Mouse (Mus musculus): ENCODE results near the gene Cdc14b. TPM values are rescaled to one million over a fixed set of nuclear protein-coding genes. Genes with fewer than 3 reads are reported as not detected.
A peak's percentile ranks its signal among the peaks of the same experiment; 100 is the strongest.

The Cdc14b gene
- total RNA-seq (2015; ENCODE audit: low replicate concordance), result 0.42 and 0.72 TPM in 2 replicates
- total RNA-seq (2017; ENCODE audit: low replicate concordance), result 2.7 TPM in 1 of 2 replicates, not detected in the other

- ATAC-seq (replicated peaks; ENCODE audit: low FRiP score, poor library complexity, severe bottlenecking), result no peak
These were observed at the start of gene Cdc14b for GRCm38 (mm10) chr13:64274879-64275753. TSS of gene Cdc14b (minus strand) at chr13:64275290.

- ATAC-seq (replicated peaks; ENCODE audit: low FRiP score, poor library complexity, severe bottlenecking), result no peak
These were observed 47.6 kb upstream of the Cdc14b start for GRCm38 (mm10) chr13:64322561-64323281.

GRCm38 (mm10) chr13:64320334-64320733, 45.2 kb upstream of the Cdc14b start:
- no peak for ATAC-seq (replicated peaks; ENCODE audit: low FRiP score, poor library complexity, severe bottlenecking)

- no peak for ATAC-seq (replicated peaks; ENCODE audit: low FRiP score, poor library complexity, severe bottlenecking)
These were observed 44.7 kb upstream of the Cdc14b start for GRCm38 (mm10) chr13:64319782-64320181.

- ATAC-seq (replicated peaks; ENCODE audit: low FRiP score, poor library complexity, severe bottlenecking), result no peak
These were observed 43.3 kb upstream of the Cdc14b start for GRCm38 (mm10) chr13:64318355-64318754.

- no peak for ATAC-seq (replicated peaks; ENCODE audit: low FRiP score, poor library complexity, severe bottlenecking)
These were observed 40.5 kb upstream of the Cdc14b start for GRCm38 (mm10) chr13:64315483-64316050.

GRCm38 (mm10) chr13:64314041-64314440, 39.0 kb upstream of the Cdc14b start:
- no peak for ATAC-seq (replicated peaks; ENCODE audit: low FRiP score, poor library complexity, severe bottlenecking)

GRCm38 (mm10) chr13:64312916-64313289, 37.8 kb upstream of the Cdc14b start:
- no peak for ATAC-seq (replicated peaks; ENCODE audit: low FRiP score, poor library complexity, severe bottlenecking)

GRCm38 (mm10) chr13:64312024-64312915, 37.2 kb upstream of the Cdc14b start, which contains the start of gene Aaed1:
TSS of gene Aaed1 (minus strand) at chr13:64312710.
- ATAC-seq (replicated peaks; ENCODE audit: low FRiP score, poor library complexity, severe bottlenecking), result peak; percentile 84

- ATAC-seq (replicated peaks; ENCODE audit: low FRiP score, poor library complexity, severe bottlenecking), result no peak
These were observed 36.2 kb upstream of the Cdc14b start for GRCm38 (mm10) chr13:64311266-64311665.

GRCm38 (mm10) chr13:64310585-64310984, 35.5 kb upstream of the Cdc14b start:
- no peak for ATAC-seq (replicated peaks; ENCODE audit: low FRiP score, poor library complexity, severe bottlenecking)

GRCm38 (mm10) chr13:64309842-64310241, 34.8 kb upstream of the Cdc14b start:
- ATAC-seq (replicated peaks; ENCODE audit: low FRiP score, poor library complexity, severe bottlenecking), result no peak

GRCm38 (mm10) chr13:64309036-64309435, 33.9 kb upstream of the Cdc14b start:
- ATAC-seq (replicated peaks; ENCODE audit: low FRiP score, poor library complexity, severe bottlenecking), result no peak

GRCm38 (mm10) chr13:64307508-64307907, 32.4 kb upstream of the Cdc14b start:
- no peak for ATAC-seq (replicated peaks; ENCODE audit: low FRiP score, poor library complexity, severe bottlenecking)

GRCm38 (mm10) chr13:64306078-64306477, 31.0 kb upstream of the Cdc14b start:
- ATAC-seq (replicated peaks; ENCODE audit: low FRiP score, poor library complexity, severe bottlenecking), result 0 out of 2 replicates have a peak, but pooled peaks have one; percentile 63

GRCm38 (mm10) chr13:64299069-64299468, 24.0 kb upstream of the Cdc14b start:
- no peak for ATAC-seq (replicated peaks; ENCODE audit: low FRiP score, poor library complexity, severe bottlenecking)

- ATAC-seq (replicated peaks; ENCODE audit: low FRiP score, poor library complexity, severe bottlenecking), result no peak
These were observed 11.7 kb upstream of the Cdc14b start for GRCm38 (mm10) chr13:64286791-64287190.

- no peak for ATAC-seq (replicated peaks; ENCODE audit: low FRiP score, poor library complexity, severe bottlenecking)
These were observed 11.2 kb upstream of the Cdc14b start for GRCm38 (mm10) chr13:64286321-64286720.

- no peak for ATAC-seq (replicated peaks; ENCODE audit: low FRiP score, poor library complexity, severe bottlenecking)
These were observed 9.6 kb upstream of the Cdc14b start for GRCm38 (mm10) chr13:64284676-64285075.
